Mouse (Mus musculus): ENCODE data around the gene Alkbh4. TPM values are rescaled to one million over a fixed set of nuclear protein-coding genes. Genes with fewer than 3 reads are reported as not detected.
"Not testable (repeated sequence)": the region's sequence is repeated elsewhere in the genome, so short reads cannot be mapped to it uniquely, and the experiment has no call there.

The Alkbh4 gene
- 10 to 100 TPM in 1 of 2 experiments, 1 to 10 TPM in 1; 9.8 to 10.2 TPM for total RNA-seq (2021)

DNA sequence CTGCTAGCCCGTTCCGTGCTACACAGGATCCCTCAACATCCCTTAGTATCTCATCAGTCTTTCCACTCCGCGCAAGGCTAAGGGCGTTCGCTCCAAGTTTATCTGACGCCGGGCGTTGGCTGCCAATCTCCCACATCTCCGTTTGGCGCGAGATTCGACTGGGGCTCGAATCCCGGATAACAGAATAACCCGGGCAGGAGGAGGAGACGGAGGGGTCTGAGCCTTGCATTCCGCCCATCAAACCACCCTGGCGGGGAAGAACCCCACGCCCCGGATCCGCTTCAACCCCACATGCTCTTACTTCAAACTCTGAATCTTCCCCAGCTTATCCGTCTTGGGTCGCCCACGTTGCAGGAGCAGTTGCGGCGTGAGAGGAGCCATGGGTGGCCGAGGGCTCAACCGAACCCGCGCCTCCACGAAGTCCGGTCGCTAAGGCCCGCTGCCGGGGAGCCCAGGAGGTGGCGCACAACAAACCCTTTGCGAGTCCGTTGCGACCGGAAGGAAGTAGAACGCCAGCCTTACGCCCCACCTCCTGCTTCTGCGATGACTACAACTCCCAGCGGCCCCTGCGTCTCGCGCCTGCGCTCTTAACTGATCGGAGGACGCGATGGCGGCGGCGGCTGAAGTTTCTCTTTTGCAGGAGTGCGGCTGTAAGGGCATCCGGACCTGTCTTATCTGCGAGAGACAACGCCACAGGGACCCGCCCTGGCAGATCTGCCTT, at the start of gene Alkbh4, which contains the start of gene Lrwd1:
Gene Alkbh4 (plus strand): TSS at position 576 of the 721 bp plus-strand sequence.
Gene Lrwd1 (minus strand): TSS at position 504 of the 721 bp plus-strand sequence.
- peak; percentile 94 for DNase-seq

- no peak for DNase-seq
Measured at GRCm38 (mm10) chr5:136086290-136086689, 49.7 kb upstream of the Alkbh4 start.

DNA sequence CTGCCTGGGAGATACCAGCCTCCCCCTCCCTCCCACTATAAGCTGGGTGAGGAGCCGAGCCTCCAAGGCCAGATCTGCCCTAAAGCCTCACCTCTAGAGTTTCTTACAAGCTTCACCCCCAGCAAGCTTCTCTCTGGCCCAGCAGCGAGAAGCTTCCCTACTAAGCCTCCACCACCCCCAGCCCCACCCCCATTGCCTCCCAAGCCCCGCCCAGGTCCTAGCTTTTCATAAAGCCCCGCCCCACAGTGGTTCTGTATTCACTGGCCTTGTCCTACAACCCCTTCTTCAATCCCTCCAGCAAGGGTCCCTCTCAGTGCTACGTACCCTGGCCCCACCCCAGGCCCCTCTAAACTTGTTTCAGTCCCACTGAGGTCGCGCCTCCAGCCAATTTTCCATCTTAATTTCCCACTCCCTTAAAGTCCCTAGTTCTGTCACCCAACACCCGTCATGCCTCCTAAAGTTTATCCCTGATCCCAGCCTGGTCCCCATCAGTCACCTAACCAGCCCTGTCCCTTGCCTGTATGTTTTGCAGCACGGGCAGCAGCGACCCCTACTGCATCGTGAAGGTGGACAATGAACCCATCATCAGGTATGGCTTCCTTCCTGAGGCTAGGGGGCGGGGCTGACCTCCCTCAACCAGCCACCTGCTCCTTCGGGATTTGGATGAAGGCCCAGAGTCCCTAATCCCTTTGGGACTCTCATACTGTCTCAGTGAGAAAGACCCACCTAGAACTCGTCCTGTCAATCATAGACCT, 46.9 kb upstream of the Alkbh4 start:
- DNase-seq, result no peak

- DNase-seq, result no peak
Measured at GRCm38 (mm10) chr5:136091927-136092326, 44.0 kb upstream of the Alkbh4 start.

GRCm38 (mm10) chr5:136094249-136095010, 41.5 kb upstream of the Alkbh4 start:
- DNase-seq, result peak in 1 of 2 experiments; percentile 38

GRCm38 (mm10) chr5:136095089-136095488, 40.9 kb upstream of the Alkbh4 start:
- DNase-seq, result no peak

- DNase-seq, result no peak
Measured at GRCm38 (mm10) chr5:136098536-136098935, 37.4 kb upstream of the Alkbh4 start.

DNA sequence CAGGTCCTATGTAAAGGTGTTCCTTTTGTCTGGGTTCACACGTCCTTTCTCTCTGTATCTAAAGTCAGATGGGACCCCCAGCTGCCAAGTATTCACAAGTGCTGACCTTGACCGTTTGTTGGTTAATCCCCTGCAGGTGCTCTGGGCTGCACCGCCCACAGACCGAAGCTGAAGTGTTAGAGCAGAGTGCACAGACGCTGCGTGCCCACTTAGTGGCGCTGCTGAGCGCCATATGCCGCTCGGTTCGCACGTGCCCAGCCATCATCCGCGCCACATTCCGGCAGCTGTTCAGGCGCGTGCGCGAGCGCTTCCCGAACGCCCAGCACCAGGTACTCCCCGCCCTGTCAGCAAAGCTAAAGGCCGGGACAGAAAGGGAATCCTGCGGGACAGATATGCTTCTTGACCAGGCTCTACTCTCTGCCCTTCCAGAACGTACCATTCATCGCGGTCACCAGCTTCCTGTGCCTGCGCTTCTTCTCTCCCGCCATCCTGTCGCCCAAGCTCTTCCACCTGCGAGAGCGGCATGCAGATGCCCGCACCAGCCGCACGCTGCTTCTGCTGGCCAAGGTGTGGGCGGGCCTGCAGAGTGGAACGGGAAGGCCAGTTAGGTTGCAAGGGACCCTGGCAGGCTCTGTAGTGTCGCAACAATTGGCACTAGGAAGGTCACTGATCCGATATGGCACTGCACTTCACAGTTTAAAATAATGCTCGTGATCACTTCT, 33.7 kb upstream of the Alkbh4 start:
- peak; percentile 58 to 64 for DNase-seq

GRCm38 (mm10) chr5:136104511-136104910, 31.4 kb upstream of the Alkbh4 start:
- no peak for DNase-seq

DNA sequence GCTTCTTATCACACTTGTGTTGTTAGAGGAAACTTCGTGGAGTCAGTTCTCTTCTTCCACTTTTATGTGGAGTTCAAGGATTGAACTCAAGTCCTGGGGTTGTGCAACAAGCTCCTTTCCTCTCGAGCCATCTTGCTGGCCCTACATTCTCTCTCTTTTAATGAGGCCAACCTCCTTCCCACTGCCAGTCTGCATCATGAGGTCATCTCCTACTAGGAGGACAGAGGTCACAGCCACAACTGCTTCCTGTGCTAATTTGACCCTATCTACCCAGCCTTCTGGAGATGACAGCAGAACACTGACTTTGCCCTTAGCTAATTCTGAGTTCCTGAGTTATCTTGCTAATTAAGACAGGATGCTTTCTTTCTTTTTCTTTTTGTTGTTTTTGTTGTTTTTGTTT, 27.5 kb upstream of the Alkbh4 start:
- DNase-seq, result no peak

- no peak for DNase-seq
Measured at GRCm38 (mm10) chr5:136109042-136109441, 26.9 kb upstream of the Alkbh4 start.

- not testable (repeated sequence) for DNase-seq
Measured at GRCm38 (mm10) chr5:136113546-136113945, 22.4 kb upstream of the Alkbh4 start.

DNA sequence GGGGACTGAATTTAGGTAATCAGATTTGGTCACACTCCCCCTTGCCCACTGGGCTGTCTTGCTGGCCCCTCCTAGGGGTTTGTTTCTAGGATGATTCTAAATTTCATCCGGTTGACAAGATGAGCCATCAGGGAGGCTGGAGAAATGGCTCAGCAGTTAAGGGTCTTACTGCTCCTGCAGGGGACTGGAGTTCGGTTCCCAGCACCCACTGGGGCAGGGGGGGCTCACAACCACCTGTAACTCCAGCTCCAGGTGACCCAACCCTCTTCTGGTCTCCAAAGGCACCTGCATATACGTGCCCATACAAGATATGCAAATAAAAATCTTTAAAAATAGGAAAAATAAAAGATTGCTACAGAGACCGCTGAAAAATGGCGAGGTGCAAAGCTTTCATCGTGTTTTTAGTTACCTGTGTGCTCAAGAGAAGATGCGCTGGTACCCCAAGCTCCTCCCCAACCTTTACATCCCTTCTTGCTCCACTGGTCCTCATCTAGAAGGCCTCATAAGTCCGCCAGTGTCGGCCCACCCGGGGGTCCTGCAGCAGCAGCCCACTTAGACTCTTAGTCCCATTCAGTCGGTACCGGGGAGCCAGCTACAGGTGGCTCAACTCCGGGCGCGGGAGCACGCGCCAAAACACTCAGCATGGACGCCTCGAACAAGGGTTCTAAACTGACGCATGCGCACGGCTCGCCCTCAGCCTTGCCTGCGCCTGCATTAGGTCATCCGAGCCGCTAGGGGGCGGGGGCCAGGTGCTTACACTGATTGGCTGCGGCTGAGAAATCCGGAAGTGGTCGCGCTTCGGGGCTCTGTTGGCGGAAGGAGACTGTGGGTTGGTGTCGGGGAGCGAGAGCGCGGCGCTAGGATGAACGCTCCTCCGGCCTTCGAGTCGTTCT, 19.8 kb upstream of the Alkbh4 start, which contains the start of gene Polr2j:
Gene Polr2j (plus strand): TSS at position 741 of the 893 bp plus-strand sequence.
- peak; percentile 97 to 99 for DNase-seq

DNA sequence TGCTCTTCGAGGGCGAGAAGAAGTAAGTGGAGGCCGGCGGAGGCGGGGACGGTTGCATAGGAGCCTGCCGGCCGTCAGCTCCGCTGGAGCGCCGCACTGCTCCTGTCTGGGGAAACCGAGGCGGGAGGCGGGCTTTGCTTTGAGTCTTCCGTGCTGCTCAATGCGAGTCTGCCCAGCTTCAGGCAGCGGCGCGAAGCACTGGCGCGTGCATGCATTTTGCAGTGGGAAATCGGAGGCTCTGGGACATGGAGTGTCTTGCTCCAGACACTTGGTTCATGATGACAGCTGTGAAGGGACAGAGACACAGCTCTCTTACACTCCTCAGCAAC, 19.2 kb upstream of the Alkbh4 start:
- DNase-seq, result no peak

DNA sequence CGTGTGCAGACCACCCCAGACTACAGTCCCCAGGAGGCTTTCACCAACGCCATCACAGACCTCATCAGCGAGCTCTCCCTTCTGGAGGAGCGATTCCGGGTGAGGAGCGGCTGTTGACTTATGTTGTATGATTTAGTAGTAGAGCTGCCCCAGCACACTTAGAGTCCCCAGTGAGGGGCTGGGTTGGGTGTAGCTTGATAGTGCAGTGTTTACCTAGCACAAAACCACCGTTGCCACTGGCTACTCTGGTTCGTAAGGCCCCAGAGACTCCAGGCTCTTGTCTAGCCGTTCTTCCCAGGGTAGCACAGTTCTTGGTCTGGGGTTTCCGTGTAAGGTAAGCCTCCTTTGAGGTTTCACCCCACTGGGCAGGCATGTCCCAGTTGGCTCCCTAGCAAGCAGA, 13.8 kb upstream of the Alkbh4 start:
- no peak for DNase-seq

GRCm38 (mm10) chr5:136136292-136136990, 495 bp downstream of the Alkbh4 start:
- DNase-seq, result no peak

GRCm38 (mm10) chr5:136137658-136138274, 1.8 kb downstream of the Alkbh4 start:
- no peak for DNase-seq

DNA sequence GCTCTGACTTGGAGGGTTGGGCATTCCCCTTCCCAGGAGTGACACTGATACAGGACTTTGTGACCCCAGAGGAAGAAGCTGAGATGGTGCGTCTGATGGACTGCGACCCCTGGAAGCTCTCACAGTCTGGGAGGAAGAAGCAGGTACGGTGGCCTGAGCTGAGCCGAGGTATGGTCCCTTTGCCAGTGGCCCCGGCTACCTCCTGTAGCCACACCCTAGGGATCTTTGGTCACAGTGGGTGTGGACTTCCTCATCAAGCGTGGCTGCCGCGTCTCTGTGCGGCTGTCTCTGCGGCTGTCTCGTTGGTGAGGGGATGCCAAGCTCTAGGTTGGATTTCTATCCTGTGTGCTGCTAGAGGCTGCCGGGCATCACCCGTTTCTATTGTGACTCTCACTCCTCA, 3.4 kb downstream of the Alkbh4 start:
- DNase-seq, result no peak

GRCm38 (mm10) chr5:136140057-136140482, 4.1 kb downstream of the Alkbh4 start:
- DNase-seq, result no peak

DNA sequence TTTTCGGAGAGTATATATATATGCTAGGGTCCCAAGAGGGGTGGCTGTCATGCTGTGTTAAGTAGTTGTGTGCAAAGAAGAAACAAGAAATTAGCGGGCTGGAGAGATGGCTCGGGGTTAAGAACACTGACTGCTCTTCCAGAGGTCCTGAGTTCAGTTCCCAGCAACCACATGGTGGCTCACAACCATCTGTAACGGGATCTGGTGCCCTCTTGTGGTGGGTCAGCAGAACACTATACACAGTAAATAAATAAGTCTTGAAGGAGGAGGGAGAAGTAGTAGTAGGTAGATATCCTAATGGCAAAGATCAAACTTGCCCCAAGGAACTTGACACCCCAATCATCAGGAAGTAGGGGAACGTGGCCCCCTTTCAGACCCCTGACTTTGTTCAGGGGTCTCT, 6.8 kb downstream of the Alkbh4 start:
- no peak for DNase-seq

Data from layer of hippocampus, postnatal 36 days (tissue).